Comparison of ENCODE assay signal across 28 mouse cellular contexts in the genomic region with DNA sequence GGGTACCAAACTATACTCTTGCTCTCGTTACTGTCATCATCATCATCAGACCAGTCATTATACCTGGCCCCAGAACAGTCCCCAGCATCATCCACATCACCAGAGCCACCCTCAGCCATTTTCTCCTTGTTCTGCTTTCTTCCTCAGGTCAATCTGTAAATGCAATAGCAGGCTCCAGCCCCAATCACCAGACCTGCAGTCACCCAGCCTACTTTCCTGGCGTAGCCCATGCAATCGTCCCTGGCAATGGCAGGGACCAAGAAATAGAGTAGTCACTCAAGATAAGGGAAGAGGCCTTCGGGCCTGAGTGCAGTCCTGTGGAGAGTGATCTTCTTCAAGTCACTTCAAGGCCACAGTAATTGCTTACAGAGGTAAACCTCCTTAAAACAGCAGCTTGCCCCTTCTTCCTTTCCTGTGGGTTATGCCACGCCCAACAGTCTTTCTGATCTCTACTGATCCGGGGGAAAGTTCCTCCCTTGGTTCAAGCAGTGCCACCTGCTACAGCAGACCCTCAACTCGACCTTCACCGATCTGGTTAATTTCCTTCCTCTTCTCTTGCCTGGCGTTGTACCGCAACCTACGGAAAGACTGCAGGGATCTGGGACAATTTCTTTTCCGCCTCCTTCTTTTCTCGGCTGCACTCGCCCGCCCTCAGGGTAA. TPM values are rescaled to one million over a fixed set of nuclear protein-coding genes. Genes with fewer than 3 reads are reported as not detected.
A peak's percentile ranks its signal among the peaks of the same experiment; 100 is the strongest.
DNase-seq lines count a peak whose midpoint lies in the region; ATAC-seq lines count a peak whose summit lies in the region.
"Had no signal": no experiment of that assay in that cellular context is flagged by ENCODE, and none has a peak within 500 bp of the region (broad histone marks: within the 10 kb centered on the region; RNA-seq: fewer than 3 reads in every experiment).

No protein-coding gene starts in this region.

- peak; percentile 76 for DNase-seq in 416B (ENCODE audit: low read depth)
- peak; percentile 30 for DNase-seq in thymus, postnatal 0 days (ENCODE audit: low spot score)

- ATAC-seq in common myeloid progenitor, adult 5-6 weeks (replicated peaks; ENCODE audit: low read depth, poor library complexity, severe bottlenecking) = peak; percentile 89
- peak; percentile 93 to 94 for ATAC-seq in hematopoietic stem cell, adult 5-6 weeks (replicated peaks in 1 of 2; ENCODE audit: insufficient read depth in 1 of 2, low FRiP score in 2 of 2, low TSS enrichment in 1 of 2, low read depth in 1 of 2, poor library complexity in 2 of 2, severe bottlenecking in 2 of 2)
- peak; percentile 73 for ATAC-seq in megakaryocyte, adult 5-6 weeks (ENCODE audit: poor library complexity, severe bottlenecking)
- peak; percentile 27; the same call in 1 of the 2 replicates for ATAC-seq in monocyte, adult 5-6 weeks (replicated peaks; ENCODE audit: insufficient number of reproducible peaks, low FRiP score, low TSS enrichment, poor library complexity, severe bottlenecking)

RNA-seq across cellular contexts. Expression of gene Itgam, which starts 20.1 kb away (rescaled TPM):
- total RNA-seq in common myeloid progenitor, adult 5-6 weeks (2017) = 10.8 and 12.8 TPM in 2 replicates
- total RNA-seq in hematopoietic stem cell, adult 5-6 weeks (2017) = 29.7 and 53.4 TPM in 2 replicates
- 209 and 227 TPM in 2 replicates for total RNA-seq in megakaryocyte, adult 5-6 weeks (2015)
- 286 and 332 TPM in 2 replicates for total RNA-seq in megakaryocyte, adult 5-6 weeks (2017)
- 419 to 520 TPM (median 447 TPM) in 3 replicates for total RNA-seq in monocyte, adult 5-6 weeks (2017)
- 1.2 and 1.4 TPM in 2 replicates for polyA plus RNA-seq in thymus, postnatal 0 days (2015; fragmentation: Nextera tagmentation; extraction: Ambion mirVana)

RNA-seq across cellular contexts. Expression of gene Gm49368, which starts 20.2 kb away (rescaled TPM):
- total RNA-seq in common myeloid progenitor, adult 5-6 weeks (2017) = not detected in 2 replicates
- total RNA-seq in hematopoietic stem cell, adult 5-6 weeks (2017) = 0.56 TPM in 1 of 2 replicates, not detected in the other
- total RNA-seq in megakaryocyte, adult 5-6 weeks (2015) = 9.8 and 11.2 TPM in 2 replicates
- total RNA-seq in megakaryocyte, adult 5-6 weeks (2017) = 0.81 and 2.3 TPM in 2 replicates
- total RNA-seq in monocyte, adult 5-6 weeks (2017) = 33.7 to 34.7 TPM in 2 of 3 replicates, not detected in the other
- not detected in 2 replicates for polyA plus RNA-seq in thymus, postnatal 0 days (2015; fragmentation: Nextera tagmentation; extraction: Ambion mirVana)
- total RNA-seq: adrenal gland, adult 2 months; adrenal gland, postnatal 14 days; adrenal gland, postnatal 4 days; CH12.LX; G1E; gastrocnemius, adult 18-20 months; gastrocnemius, postnatal 10 days; heart, adult 18-20 months; heart, postnatal 10 days; heart, postnatal 36 days; hindbrain, postnatal 0 days had no signal
- polyA plus RNA-seq: adrenal gland, adult 2 months; brain, embryonic 14.5 days; embryonic facial prominence, embryonic 11.5 days; embryonic facial prominence, embryonic 14.5 days; forebrain, embryonic 10.5 days; forebrain, embryonic 13.5 days; forebrain, embryonic 16.5 days; G1E; heart, embryonic 12.5 days; heart, embryonic 15.5 days; hindbrain, embryonic 11.5 days; hindbrain, embryonic 14.5 days; hindbrain, postnatal 0 days had no signal

RNA-seq across cellular contexts. Expression of gene Trim72, which starts 38.5 kb away (rescaled TPM):
- total RNA-seq in common myeloid progenitor, adult 5-6 weeks (2017) = not detected in 2 replicates
- not detected in 2 replicates for total RNA-seq in hematopoietic stem cell, adult 5-6 weeks (2017)
- total RNA-seq in megakaryocyte, adult 5-6 weeks (2015) = not detected in 2 replicates
- total RNA-seq in megakaryocyte, adult 5-6 weeks (2017) = not detected in 2 replicates
- 0.68 TPM in 1 of 3 replicates, not detected in the others for total RNA-seq in monocyte, adult 5-6 weeks (2017)
- polyA plus RNA-seq in thymus, postnatal 0 days (2015; fragmentation: Nextera tagmentation; extraction: Ambion mirVana) = not detected in 2 replicates
- total RNA-seq: adrenal gland, postnatal 14 days had no signal
- polyA plus RNA-seq: forebrain, embryonic 10.5 days; forebrain, embryonic 13.5 days; forebrain, embryonic 16.5 days; hindbrain, embryonic 11.5 days; hindbrain, embryonic 14.5 days; hindbrain, postnatal 0 days; inflammation-experienced regulatory T-cells, adult 6 months had no signal

RNA-seq across cellular contexts. Expression of gene Pycard, which starts 48.6 kb away (rescaled TPM):
- 19.8 and 27.3 TPM in 2 replicates for total RNA-seq in common myeloid progenitor, adult 5-6 weeks (2017)
- 16.9 and 21.1 TPM in 2 replicates for total RNA-seq in hematopoietic stem cell, adult 5-6 weeks (2017)
- 251 and 323 TPM in 2 replicates for total RNA-seq in megakaryocyte, adult 5-6 weeks (2015)
- total RNA-seq in megakaryocyte, adult 5-6 weeks (2017) = 48.0 and 56.5 TPM in 2 replicates
- total RNA-seq in monocyte, adult 5-6 weeks (2017) = 65.7 to 90.8 TPM (median 79.5 TPM) in 3 replicates
- 372 and 387 TPM in 2 replicates for polyA plus RNA-seq in thymus, postnatal 0 days (2015; fragmentation: Nextera tagmentation; extraction: Ambion mirVana)

Comparison
In these comparisons a context has a peak if more than half of its experiments do, and no peak if none do; other contexts are left out.
1. Peak in every context shown above with its lines: DNase-seq and ATAC-seq.
2. ATAC-seq: peak in every context shown above with its lines; median percentile 94 in hematopoietic stem cell, adult 5-6 weeks; 89 in common myeloid progenitor, adult 5-6 weeks; 73 in megakaryocyte, adult 5-6 weeks; 27 in monocyte, adult 5-6 weeks.